Mouse (Mus musculus) CH12.LX (cell line): ENCODE measurements around the gene Gm45713. TPM values are rescaled to one million over a fixed set of nuclear protein-coding genes. Genes with fewer than 3 reads are reported as not detected.

Experiments used
- DNase-seq: peaks from one replicate; pipeline ENCODE4 v3.0.0-alpha.2; 2013; ENCODE audit errors: extremely low read depth
- H3K27ac ChIP-seq: 2 replicates; pipeline ENCODE4 v1.5.1; 2012; ENCODE audit warnings: low read depth, mild to moderate bottlenecking, control low read depth, moderate library complexity; ENCODE audit not compliant: insufficient read depth
- H3K27me3 ChIP-seq: replicated peaks from 2 replicates; pipeline ENCODE3; 2012; ENCODE audit warnings: inconsistent platforms
- H3K36me3 ChIP-seq, 2 experiments: replicated peaks in 1 of 2; 2 replicates each; pipeline versions ENCODE3 to v1.6.1; 2012; ENCODE audit warnings: inconsistent platforms in 1 of 2, low read length in 1 of 2, mild to moderate bottlenecking in 1 of 2, mixed read lengths in 1 of 2, moderate library complexity in 1 of 2; ENCODE audit not compliant: control insufficient read depth in 1 of 2, insufficient read depth in 1 of 2
- H3K4me1 ChIP-seq, 2 experiments: 2 replicates each; pipeline ENCODE4 v1.6.1; 2012; ENCODE audit warnings: inconsistent platforms in 1 of 2, moderate library complexity in 1 of 2; ENCODE audit not compliant: insufficient read depth in 2 of 2, control insufficient read depth in 1 of 2
- H3K4me2 ChIP-seq: 2 replicates; pipeline ENCODE4 v1.6.1; 2012; ENCODE audit warnings: low read depth, mild to moderate bottlenecking, control low read depth; ENCODE audit not compliant: poor library complexity, insufficient read depth, severe bottlenecking
- H3K4me3 ChIP-seq, 3 experiments: fragments of 150-350 bp in 1 of 3; sonication (generic) in 1 of 3; replicated peaks in 1 of 3; 2 replicates each; pipeline versions ENCODE3 to v1.5.1; 2011 to 2012; ENCODE audit warnings: low read depth in 2 of 3, low read length in 2 of 3, mild to moderate bottlenecking in 2 of 3, moderate library complexity in 2 of 3, control low read depth in 1 of 3, improper control_type of control experiment in 1 of 3, inconsistent platforms in 1 of 3, mixed read lengths in 1 of 3; ENCODE audit not compliant: poor library complexity in 1 of 3
- H3K79me2 ChIP-seq: replicated peaks from 2 replicates; pipeline ENCODE4 v1.6.1; 2012; ENCODE audit warnings: mild to moderate bottlenecking, moderate library complexity; ENCODE audit not compliant: control insufficient read depth, poor library complexity, insufficient read depth, severe bottlenecking; ENCODE audit errors: extremely low read depth
- H3K9ac ChIP-seq: 2 replicates; pipeline ENCODE4 v1.6.1; 2012; ENCODE audit warnings: low read depth, mild to moderate bottlenecking, control low read depth, moderate library complexity; ENCODE audit not compliant: insufficient read depth
- H3K9me3 ChIP-seq: replicated peaks from 2 replicates; pipeline ENCODE3; 2012; ENCODE audit warnings: low read length, inconsistent platforms, mixed read lengths
- E2F4 ChIP-seq: IDR thresholded peaks from 2 replicates; pipeline ENCODE4 v1.6.1; 2011; ENCODE audit warnings: low read depth, low read length, improper control_type of control experiment; ENCODE audit not compliant: insufficient replicate concordance
- ELF1 ChIP-seq: IDR thresholded peaks from 2 replicates; pipeline ENCODE4 v1.6.1; 2014; ENCODE audit warnings: low read depth, mild to moderate bottlenecking, inconsistent platforms, low read length, improper control_type of control experiment
- GABPA ChIP-seq: IDR thresholded peaks from 2 replicates; pipeline ENCODE4 v1.6.1; 2012; ENCODE audit warnings: low read depth, low read length, improper control_type of control experiment, inconsistent platforms; ENCODE audit not compliant: insufficient replicate concordance
- IRF4 ChIP-seq: IDR thresholded peaks from 2 replicates; pipeline ENCODE4 v1.6.1; 2014; ENCODE audit warnings: low read depth, mild to moderate bottlenecking, inconsistent platforms, low read length, improper control_type of control experiment
- KAT2A ChIP-seq: IDR thresholded peaks from 2 replicates; pipeline ENCODE4 v1.6.1; 2012; ENCODE audit warnings: low read length, improper control_type of control experiment, inconsistent platforms; ENCODE audit not compliant: insufficient replicate concordance
- MAFK ChIP-seq: IDR thresholded peaks from 2 replicates; pipeline ENCODE4 v1.6.1; 2011; ENCODE audit warnings: low read length, improper control_type of control experiment; ENCODE audit not compliant: insufficient replicate concordance
- MAX ChIP-seq: IDR thresholded peaks from 2 replicates; pipeline ENCODE4 v1.6.1; 2011; ENCODE audit warnings: low read length, improper control_type of control experiment
- MAZ ChIP-seq: IDR thresholded peaks from 2 replicates; pipeline ENCODE4 v1.6.1; 2012; ENCODE audit warnings: low read depth, mild to moderate bottlenecking, inconsistent platforms, low read length, improper control_type of control experiment, moderate library complexity
- MEF2A ChIP-seq: IDR thresholded peaks from 2 replicates; pipeline ENCODE4 v1.6.1; 2014; ENCODE audit warnings: low read depth, mild to moderate bottlenecking, inconsistent platforms, low read length, improper control_type of control experiment, borderline replicate concordance
- PAX5 ChIP-seq: IDR thresholded peaks from 2 replicates; pipeline ENCODE4 v1.6.1; 2012; ENCODE audit warnings: low read length, inconsistent platforms, mixed read lengths
- POLR2AphosphoS2 ChIP-seq: IDR thresholded peaks from 2 replicates; pipeline ENCODE4 v1.6.1; 2011; ENCODE audit warnings: low read depth, low read length, improper control_type of control experiment
- RAD21 ChIP-seq: IDR thresholded peaks from 2 replicates; pipeline ENCODE4 v1.6.1; 2011; ENCODE audit warnings: low read depth, mild to moderate bottlenecking, low read length, improper control_type of control experiment, moderate library complexity
- USF2 ChIP-seq: conservative IDR thresholded peaks from 2 replicates; pipeline ENCODE4 v1.6.1; 2011; ENCODE audit warnings: low read depth, low read length, improper control_type of control experiment
- dilution Hi-C: fragments of 300-500 bp; cut with MboI; formaldehyde crosslinking; loops from 2 replicates; pipeline ENCODE4 v1.14.3; 2020; ENCODE audit warnings: low sequenced_read_pairs; ENCODE audit not compliant: extremely low pct_unique_long_range_greater_than_20kb, extremely low pct_ligation_motif_present
- in situ Hi-C: fragments of 300-500 bp; cut with MboI; formaldehyde crosslinking; loops from 3 replicates; pipeline ENCODE4 v1.14.3; 2019; ENCODE audit warnings: low sequenced_read_pairs, low pct_ligation_motif_present, low pct_unique_long_range_greater_than_20kb, mixed read lengths
- polyA plus RNA-seq: library from polyadenylated mRNA; unstranded; fragments of >175 nt; gene quantifications from 2 replicates; pipeline ENCODE4 v1.2.1, GENCODE M21; 2012; ENCODE audit warnings: low read depth; ENCODE audit not compliant: insufficient read length
- total RNA-seq, 2 experiments: library from RNA; depleted of rRNA; stranded (reverse); fragments of 300-350 nt in 1 of 2; fragments of >200 nt in 1 of 2; gene quantifications; 2 replicates each; pipeline ENCODE4 v1.2.3; 2012 to 2014

Gm45713 gene
- total and polyA plus RNA-seq, 3 experiments = 2.2 TPM; not detected in 2

GRCm38 (mm10) chr7:45165701-45166100, 29.7 kb upstream of the Gm45713 start:
- in situ Hi-C loops = loop anchor here (10.0 kb wide), 1 partner anchor 139 kb away; no protein-coding TSS in a partner anchor
- H3K27ac ChIP-seq = no peak overlapping the region
- no peaks in the 10 kb centered on the region for H3K79me2 ChIP-seq
- no peak for DNase-seq
- H3K9me3 ChIP-seq = peaks cover 25% of the 10 kb centered on the region
- TF ChIP-seq MAFK (no peak), PAX5 (no peak), MAZ (no peak)
- TF ChIP-seq, all 38 proteins: peak for 0
- dilution Hi-C loops = no loop called here
- Histone ChIP-seq H3K4me3 (no peak overlapping the region), H3K4me2 (no peak overlapping the region), H3K4me1 (peaks cover 0 to 11% of the 10 kb centered on the region in 2 experiments; a peak in 3 of 4 replicates), H3K27me3 (peaks cover 68% of the 10 kb centered on the region), H3K36me3 (peaks cover 0 to 4% of the 10 kb centered on the region in 2 experiments), H3K9ac (no peak overlapping the region)

- in situ Hi-C loops = loop anchor here (10.0 kb wide), 1 partner anchor 140 kb away; no protein-coding TSS in a partner anchor
- peaks cover 63% of the 10 kb centered on the region for H3K27me3 ChIP-seq
- TF ChIP-seq PAX5 (no peak), POLR2AphosphoS2 (no peak), RAD21 (no peak), IRF4 (no peak), MAX (no peak), MAFK (no peak), E2F4 (no peak), GABPA (no peak), ELF1 (no peak), KAT2A (no peak), MEF2A (no peak), USF2 (no peak)
- TF ChIP-seq, all 38 proteins: peak for 0
These were observed 28.8 kb upstream of the Gm45713 start for GRCm38 (mm10) chr7:45164833-45165232.

More at GRCm38 (mm10) chr7:45164833-45165232, 28.8 kb upstream of the Gm45713 start:
- Histone ChIP-seq H3K9ac (no peak overlapping the region), H3K9me3 (peaks cover 16% of the 10 kb centered on the region), H3K79me2 (no peaks in the 10 kb centered on the region), H3K4me2 (no peak overlapping the region), H3K4me3 (no peak overlapping the region), H3K27ac (no peak overlapping the region), H3K4me1 (peaks cover 0 to 11% of the 10 kb centered on the region in 2 experiments; a peak in 3 of 4 replicates), H3K36me3 (peaks cover 0 to 12% of the 10 kb centered on the region in 2 experiments)
- dilution Hi-C loops = no loop called here
- no peak for DNase-seq
